Mouse (Mus musculus): Measurements from ENCODE around the gene Gm5089. TPM values are rescaled to one million over a fixed set of nuclear protein-coding genes. Genes with fewer than 3 reads are reported as not detected.

The Gm5089 gene
- polyA plus RNA-seq, 1 experiment from 2014 or later, result 2.1 TPM

DNA sequence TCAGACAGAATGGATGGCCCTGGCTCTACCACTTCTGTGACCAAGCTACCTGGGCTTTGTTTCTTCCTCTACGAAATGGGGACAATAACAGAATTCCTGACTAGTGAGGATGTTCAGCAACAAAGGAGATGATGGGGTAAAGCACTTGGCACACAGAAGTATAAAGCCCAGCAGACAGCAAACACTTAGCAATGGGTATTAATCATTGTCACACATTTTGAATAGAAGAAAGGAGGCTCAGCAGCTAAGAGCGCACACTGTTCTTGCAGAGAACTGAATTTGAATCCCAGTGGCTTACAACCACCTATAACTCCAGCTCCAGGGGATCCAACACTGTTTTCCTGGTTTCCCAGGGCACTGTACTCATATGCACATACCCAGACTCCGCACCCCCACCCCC lies 23.3 kb downstream of the Gm5089 start:
- Histone ChIP-seq H3K27ac (no peak overlapping the region), H3K4me2 (no peak overlapping the region), H3K36me3 (replicated peaks) (no peaks in the 10 kb centered on the region), H3K9me3 (no peaks in the 10 kb centered on the region), H3K4me1 (peaks cover 14% of the 10 kb centered on the region), H3K27me3 (0 out of 2 replicates have a peak, but pooled peaks cover 4% of the 10 kb centered on the region), H3K4me3 (replicated peaks) (no peak overlapping the region), H3K9ac (no peak overlapping the region)
- 87% methylated on average over 3 of the region's 3 CpGs for WGBS
- ATAC-seq (ENCODE audit: low FRiP score), result no peak

DNA sequence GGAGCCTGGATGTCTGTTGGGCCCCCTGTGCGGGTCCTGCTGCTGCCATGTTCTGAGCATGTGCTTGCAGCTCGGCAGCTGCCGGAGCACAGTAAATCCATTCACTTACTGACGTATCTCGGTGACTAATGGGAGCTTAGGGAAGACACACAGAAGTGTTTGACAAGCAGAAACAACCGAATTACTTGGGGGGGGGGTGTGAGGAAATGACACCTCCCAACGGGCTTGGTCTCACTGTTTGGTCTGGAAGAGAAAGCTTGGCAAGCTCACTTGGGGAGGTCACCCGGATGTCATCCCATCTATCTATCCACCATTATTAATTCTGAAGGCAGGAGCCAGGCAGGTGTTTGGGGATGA lies 23.7 kb downstream of the Gm5089 start:
- Histone ChIP-seq H3K4me1 (peaks cover 14% of the 10 kb centered on the region), H3K27me3 (peaks cover 5% of the 10 kb centered on the region; the same call in 1 of the 2 replicates), H3K27ac (peak overlapping the region; percentile 26; the same call in 1 of the 2 replicates), H3K9ac (no peak overlapping the region), H3K9me3 (no peaks in the 10 kb centered on the region), H3K4me3 (replicated peaks) (no peak overlapping the region), H3K4me2 (no peak overlapping the region; the same call in 1 of the 2 replicates), H3K36me3 (replicated peaks) (no peaks in the 10 kb centered on the region)
- ATAC-seq (ENCODE audit: low FRiP score), result no peak
- WGBS, result 61% methylated on average over 8 of the region's 8 CpGs

GRCm38 (mm10) chr14:122426529-122427203 lies 24.2 kb downstream of the Gm5089 start:
- Histone ChIP-seq H3K36me3 (replicated peaks) (no peaks in the 10 kb centered on the region), H3K27ac (peak overlapping the region; percentile 26; the same call in 1 of the 2 replicates), H3K4me1 (peaks cover 14% of the 10 kb centered on the region), H3K4me3 (replicated peaks) (no peak overlapping the region), H3K27me3 (peaks cover 8% of the 10 kb centered on the region; the same call in 1 of the 2 replicates), H3K4me2 (no peak overlapping the region; the same call in 1 of the 2 replicates), H3K9ac (no peak overlapping the region), H3K9me3 (no peaks in the 10 kb centered on the region)
- WGBS, result 56% methylated on average over 10 of the region's 10 CpGs
- ATAC-seq (ENCODE audit: low FRiP score), result no peak

DNA sequence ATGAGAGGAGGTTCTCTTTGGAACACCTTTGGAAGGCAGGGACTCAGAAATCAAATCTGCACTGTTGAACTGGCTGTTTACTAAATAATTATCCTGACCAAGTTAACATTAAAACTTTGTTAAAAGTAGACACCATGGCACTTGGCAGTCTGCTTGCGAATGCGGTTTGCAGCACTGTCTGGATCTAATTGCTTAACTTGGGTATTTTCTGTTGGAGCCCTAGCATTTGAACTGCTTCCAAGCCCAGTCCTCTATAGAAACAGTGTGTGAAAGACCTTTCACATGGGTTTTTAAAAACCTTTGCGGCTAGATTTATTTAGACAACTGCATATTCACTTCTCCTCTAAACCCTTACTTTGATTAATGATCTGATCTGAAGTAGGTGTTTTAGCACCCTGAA lies 26.5 kb downstream of the Gm5089 start:
- Histone ChIP-seq H3K27ac (no peak overlapping the region), H3K9ac (no peak overlapping the region), H3K4me3 (replicated peaks) (no peak overlapping the region), H3K4me2 (no peak overlapping the region), H3K9me3 (no peaks in the 10 kb centered on the region), H3K27me3 (peaks cover 8% of the 10 kb centered on the region; the same call in 1 of the 2 replicates), H3K4me1 (peaks cover 14% of the 10 kb centered on the region), H3K36me3 (replicated peaks) (no peaks in the 10 kb centered on the region)
- 87% methylated on average over 3 of the region's 3 CpGs for WGBS
- ATAC-seq (ENCODE audit: low FRiP score), result no peak

DNA sequence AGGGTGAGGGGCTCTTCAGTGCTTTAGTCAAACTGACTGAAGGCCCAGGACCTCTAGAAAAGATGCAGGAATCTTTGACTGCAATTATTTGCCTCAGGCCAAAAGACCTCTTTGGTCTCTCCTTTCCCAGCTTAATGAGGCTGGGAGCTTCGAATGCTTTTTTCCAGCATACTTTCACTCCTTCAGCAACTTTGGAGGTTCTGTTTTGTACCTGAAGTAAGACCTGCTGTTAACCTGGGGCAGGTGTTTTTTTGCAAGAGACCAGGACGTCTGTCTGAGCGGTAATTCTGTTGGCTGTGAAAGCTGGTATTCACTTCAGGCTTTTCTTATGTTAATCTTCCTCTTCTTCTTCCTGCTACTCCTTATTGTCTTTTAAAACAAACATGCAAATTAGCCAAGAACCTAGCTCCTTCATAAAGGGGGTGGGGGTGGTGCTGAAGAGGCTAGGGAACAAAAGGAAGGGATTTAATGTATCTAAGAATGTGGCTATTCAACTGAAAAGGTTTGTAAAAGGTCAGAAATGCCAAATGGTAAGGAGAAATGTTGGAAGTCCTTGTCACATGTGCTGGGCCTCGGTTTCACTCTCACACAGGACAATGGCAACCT lies 34.6 kb downstream of the Gm5089 start:
- Histone ChIP-seq H3K4me1 (peaks cover 13% of the 10 kb centered on the region), H3K27me3 (peaks cover 16% of the 10 kb centered on the region), H3K27ac (peak overlapping the region; percentile 71), H3K9me3 (no peaks in the 10 kb centered on the region), H3K9ac (no peak overlapping the region), H3K36me3 (replicated peaks) (no peaks in the 10 kb centered on the region), H3K4me3 (replicated peaks) (no peak overlapping the region), H3K4me2 (peak overlapping the region; percentile 19; the same call in 1 of the 2 replicates)
- no peak for ATAC-seq (ENCODE audit: low FRiP score)
- 6% methylated on average over 4 of the region's 4 CpGs for WGBS

DNA sequence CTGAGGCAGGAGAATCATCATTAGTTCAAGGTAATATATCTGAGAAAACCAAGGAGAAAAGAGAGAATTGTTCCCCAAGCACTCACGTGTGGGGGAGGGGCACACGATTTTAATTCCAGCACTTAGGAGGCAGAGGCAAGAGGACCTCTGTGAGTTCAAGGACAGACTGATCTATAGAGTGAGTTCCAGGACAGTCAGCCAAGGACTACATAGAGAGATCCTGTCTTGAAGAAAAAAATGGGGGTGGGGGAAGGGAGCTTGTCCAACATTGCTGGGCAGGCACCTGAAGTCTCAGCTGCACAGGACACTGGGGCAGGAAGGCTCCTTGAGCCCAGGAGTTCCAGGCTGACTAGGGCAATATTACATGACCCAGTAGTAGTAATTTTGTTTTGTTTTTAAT lies 36.1 kb downstream of the Gm5089 start:
- H3K9me3 ChIP-seq, result no peaks in the 10 kb centered on the region
- H3K4me1 ChIP-seq, result peaks cover 13% of the 10 kb centered on the region
- no peak overlapping the region for H3K4me2 ChIP-seq
- no peak overlapping the region for H3K9ac ChIP-seq
- 94% methylated on average over 2 of the region's 2 CpGs for WGBS
- no peaks in the 10 kb centered on the region for H3K36me3 ChIP-seq (replicated peaks)
- no peak overlapping the region for H3K27ac ChIP-seq
- H3K27me3 ChIP-seq, result peaks cover 26% of the 10 kb centered on the region
- ATAC-seq (ENCODE audit: low FRiP score), result no peak
- no peak overlapping the region for H3K4me3 ChIP-seq (replicated peaks)

GRCm38 (mm10) chr14:122413542-122413928 lies 37.4 kb downstream of the Gm5089 start:
- H3K4me1 ChIP-seq, result peaks cover 13% of the 10 kb centered on the region
- H3K9ac ChIP-seq, result no peak overlapping the region
- H3K4me3 ChIP-seq (replicated peaks), result no peak overlapping the region
- H3K9me3 ChIP-seq, result no peaks in the 10 kb centered on the region
- no peak for ATAC-seq (ENCODE audit: low FRiP score)
- no peaks in the 10 kb centered on the region for H3K36me3 ChIP-seq (replicated peaks)
- 0 out of 2 replicates have a peak overlapping the region, but pooled peaks have one; percentile 19 for H3K27ac ChIP-seq
- WGBS, result 84% methylated on average over 2 of the region's 2 CpGs
- peaks cover 35% of the 10 kb centered on the region for H3K27me3 ChIP-seq
- H3K4me2 ChIP-seq, result no peak overlapping the region

- WGBS, result 56% methylated on average over 2 of the region's 2 CpGs
- H3K4me3 ChIP-seq (replicated peaks), result no peak overlapping the region
- no peaks in the 10 kb centered on the region for H3K9me3 ChIP-seq
- H3K27me3 ChIP-seq, result peaks cover 38% of the 10 kb centered on the region
- peaks cover 13% of the 10 kb centered on the region for H3K4me1 ChIP-seq
- H3K4me2 ChIP-seq, result no peak overlapping the region
- no peak overlapping the region for H3K9ac ChIP-seq
- H3K27ac ChIP-seq, result no peak overlapping the region
- no peak for ATAC-seq (ENCODE audit: low FRiP score)
- H3K36me3 ChIP-seq (replicated peaks), result no peaks in the 10 kb centered on the region
Measured at GRCm38 (mm10) chr14:122412841-122413541, 37.9 kb downstream of the Gm5089 start.

DNA sequence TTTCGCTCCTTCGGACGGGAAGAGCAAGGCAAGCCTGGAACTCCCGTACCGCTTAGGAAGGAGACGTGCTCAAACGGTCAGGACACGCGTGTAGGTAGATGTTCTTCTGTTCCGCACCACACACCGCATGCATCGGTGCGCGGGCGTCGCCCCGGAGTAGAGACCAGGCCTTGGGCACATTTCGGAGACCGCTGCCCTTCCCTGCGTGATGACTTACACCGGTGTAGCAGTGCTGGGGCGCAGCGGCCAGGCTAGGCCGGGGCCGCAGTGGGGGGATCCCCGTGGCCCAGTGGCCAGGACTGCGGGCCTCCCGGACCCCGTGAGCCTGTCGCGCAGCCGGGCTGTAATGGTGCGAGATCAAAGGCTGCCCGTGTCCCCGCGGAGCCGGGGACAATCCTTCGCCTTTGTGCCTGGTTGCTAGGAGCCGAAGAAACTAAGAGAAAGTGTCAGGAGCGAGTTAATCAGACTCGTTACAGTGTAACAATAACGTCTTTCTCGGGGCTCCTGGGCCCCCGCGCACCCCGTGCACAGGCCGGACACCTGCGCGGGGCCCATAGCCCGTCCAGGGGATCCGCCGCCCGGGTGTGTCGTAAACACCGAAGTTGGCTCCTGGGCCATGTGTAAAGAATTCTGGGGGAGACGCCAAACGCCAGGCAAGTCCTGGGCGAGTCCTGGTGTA lies 44.2 kb downstream of the Gm5089 start:
- peak overlapping the region; percentile 85 for H3K27ac ChIP-seq
- peak overlapping the region; percentile 57 for H3K9ac ChIP-seq
- ATAC-seq (ENCODE audit: low FRiP score), result peak; percentile 85
- H3K4me1 ChIP-seq, result peaks cover 43% of the 10 kb centered on the region
- H3K36me3 ChIP-seq (replicated peaks), result no peaks in the 10 kb centered on the region
- H3K4me2 ChIP-seq, result peak overlapping the region; percentile 83
- H3K27me3 ChIP-seq, result peaks cover 87% of the 10 kb centered on the region
- no peaks in the 10 kb centered on the region for H3K9me3 ChIP-seq
- H3K4me3 ChIP-seq (replicated peaks), result peak overlapping the region; percentile 42
- WGBS, result under 1% methylated on average over 58 of the region's 58 CpGs

DNA sequence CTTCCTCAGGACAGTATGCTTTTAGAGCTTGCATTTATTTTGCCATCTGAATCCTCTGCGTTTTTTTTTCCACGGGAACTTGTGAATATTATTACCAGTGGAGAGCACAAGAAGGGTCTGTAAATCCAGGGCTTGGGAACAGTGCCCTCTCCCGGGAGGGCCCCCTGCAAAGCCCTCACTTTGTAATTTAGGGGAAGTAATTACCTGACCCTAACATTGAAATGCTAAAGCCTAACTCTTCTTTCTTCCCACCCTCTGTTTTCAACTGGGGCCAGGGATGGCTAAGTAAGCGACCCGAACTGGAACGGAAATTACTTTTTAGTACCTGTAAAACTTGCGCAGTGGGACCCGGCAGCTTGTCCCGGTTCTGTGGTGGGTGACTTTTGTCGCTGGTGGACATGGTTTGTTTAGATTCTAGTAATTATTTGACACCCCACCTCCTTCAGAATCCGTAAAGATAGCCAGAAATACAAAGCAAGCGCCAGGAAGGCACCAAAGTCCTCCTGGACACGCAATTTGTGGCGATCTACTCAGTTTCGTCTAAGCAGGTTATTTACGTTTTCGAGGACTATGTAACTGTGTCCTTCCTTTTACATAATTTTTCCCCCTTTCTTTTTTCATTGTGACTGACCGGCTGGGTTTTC lies 44.9 kb downstream of the Gm5089 start:
- H3K4me2 ChIP-seq, result peak overlapping the region; percentile 83
- H3K27me3 ChIP-seq, result peaks cover 86% of the 10 kb centered on the region
- H3K4me1 ChIP-seq, result peaks cover 43% of the 10 kb centered on the region
- peak overlapping the region; percentile 42 for H3K4me3 ChIP-seq (replicated peaks)
- peak overlapping the region; percentile 57 for H3K9ac ChIP-seq
- under 1% methylated on average over 18 of the region's 18 CpGs for WGBS
- no peaks in the 10 kb centered on the region for H3K36me3 ChIP-seq (replicated peaks)
- peak overlapping the region; percentile 85 for H3K27ac ChIP-seq
- ATAC-seq (ENCODE audit: low FRiP score), result no peak
- no peaks in the 10 kb centered on the region for H3K9me3 ChIP-seq

DNA sequence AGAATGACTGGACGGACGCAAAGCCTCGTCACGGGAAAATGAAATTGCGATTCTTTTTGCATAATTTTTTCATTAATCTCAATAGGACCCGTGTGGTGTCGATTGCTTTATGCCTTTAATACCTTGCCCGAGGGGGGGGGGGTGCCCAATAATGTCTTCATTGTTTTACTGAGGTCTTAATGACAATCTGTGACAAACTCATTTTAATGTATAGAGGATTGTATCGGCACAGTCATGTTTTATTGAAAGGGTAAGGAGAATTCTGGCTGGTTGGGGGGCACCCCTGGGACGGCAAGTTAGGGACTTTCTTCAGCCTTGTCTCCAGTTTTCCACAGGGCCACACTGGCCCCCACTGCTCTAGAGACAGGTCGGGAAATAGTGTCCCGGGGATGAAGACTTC lies 45.7 kb downstream of the Gm5089 start:
- H3K4me2 ChIP-seq, result peak overlapping the region; percentile 83
- H3K4me3 ChIP-seq (replicated peaks), result no peak overlapping the region
- no peak for ATAC-seq (ENCODE audit: low FRiP score)
- 41% methylated on average over 12 of the region's 12 CpGs for WGBS
- peak overlapping the region; percentile 85 for H3K27ac ChIP-seq
- H3K9me3 ChIP-seq, result no peaks in the 10 kb centered on the region
- H3K4me1 ChIP-seq, result peaks cover 43% of the 10 kb centered on the region
- H3K27me3 ChIP-seq, result peaks cover 90% of the 10 kb centered on the region
- no peaks in the 10 kb centered on the region for H3K36me3 ChIP-seq (replicated peaks)
- no peak overlapping the region for H3K9ac ChIP-seq

All from forebrain, embryonic 12.5 days (tissue).